Mouse (Mus musculus) right cerebral cortex, postnatal 25 days (tissue): ENCODE measurements around the gene Bcs1l.

ENCODE experiments used
- DNase-seq: peaks from one replicate; pipeline ENCODE4 v3.0.0; 2022

Gene Bcs1l

DNA sequence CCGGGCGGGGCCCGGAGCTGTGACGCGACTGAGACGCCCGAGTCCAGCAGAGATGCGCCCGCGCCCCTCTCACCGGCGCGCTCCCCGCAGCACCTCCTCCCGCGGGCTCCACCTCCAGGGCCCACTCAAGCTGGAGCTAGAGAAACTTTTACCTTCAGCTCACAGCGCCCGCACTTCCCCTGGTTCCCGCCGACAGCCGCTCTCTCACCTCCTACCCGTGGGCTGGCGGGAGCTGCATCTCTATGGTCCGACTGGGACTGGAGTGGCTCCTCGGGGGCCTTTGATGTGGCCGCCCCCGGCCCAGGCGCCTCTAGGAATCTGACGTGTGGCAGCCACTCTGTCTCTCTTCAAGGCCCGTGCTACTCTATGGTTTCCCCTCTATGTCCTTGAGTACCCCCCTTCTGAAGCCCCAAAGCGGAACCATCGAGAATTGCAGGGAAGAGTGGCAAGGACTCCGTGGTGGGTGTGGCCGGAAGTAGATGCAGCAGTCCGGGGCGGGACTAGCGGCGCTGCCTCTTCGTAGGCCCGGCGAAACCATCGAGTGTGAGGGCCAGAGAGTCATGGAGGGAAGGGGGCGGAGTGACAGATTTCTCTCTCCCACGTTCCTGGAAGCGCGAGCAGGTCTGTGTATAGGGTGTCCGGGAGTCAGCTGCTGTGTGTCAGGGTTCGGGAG is at the start of gene Bcs1l, which contains the start of gene Zfp142:
Gene Bcs1l (plus strand): TSS at position 517 of the 673 bp plus-strand sequence.
Gene Zfp142 (minus strand): TSS at position 474 of the 673 bp plus-strand sequence.
- peak; percentile 98 for DNase-seq

DNA sequence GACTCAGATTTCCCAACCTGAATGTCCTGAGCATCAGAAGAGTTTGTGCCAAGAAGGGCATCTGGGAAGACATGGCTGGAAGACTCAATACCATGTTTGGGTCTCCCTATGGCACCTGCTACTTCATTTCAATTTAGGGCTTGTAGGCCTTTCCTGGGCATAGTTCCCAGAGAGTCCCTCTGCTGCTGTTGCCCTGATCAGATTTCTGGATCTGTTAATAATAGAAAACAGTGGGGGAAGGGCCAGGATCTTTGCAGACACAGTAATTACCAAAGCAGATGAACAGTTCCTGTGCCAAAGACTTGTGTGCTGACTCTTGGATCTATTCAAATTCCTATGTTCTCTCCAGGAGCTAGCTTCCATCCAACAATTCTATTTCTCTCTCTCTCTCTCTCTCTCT is 49.4 kb upstream of the Bcs1l start:
- no peak for DNase-seq

DNA sequence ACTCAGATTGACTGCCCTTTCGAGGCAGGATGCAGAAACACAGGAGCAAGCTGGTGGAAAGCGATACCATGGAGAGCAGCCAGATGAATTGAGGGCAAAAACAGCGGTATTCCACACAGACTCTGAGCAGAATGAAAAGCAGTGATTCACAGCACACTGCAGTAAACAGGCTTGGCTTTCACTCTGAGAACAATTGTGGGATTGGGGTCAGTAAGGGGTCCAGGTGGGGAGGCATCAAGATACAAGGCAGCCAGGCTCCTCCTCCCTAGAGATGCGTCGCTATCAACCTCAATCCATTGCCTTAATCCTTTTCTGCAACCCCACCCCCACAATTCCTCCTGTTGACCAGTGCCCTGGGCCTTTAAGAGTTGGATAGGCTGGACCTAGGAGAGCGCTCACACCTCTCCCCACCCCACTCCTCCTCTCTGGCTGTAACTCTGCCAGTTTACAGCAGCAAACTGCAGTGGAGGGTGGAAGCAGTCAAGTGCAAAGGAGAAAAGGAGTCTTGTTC is 45.6 kb upstream of the Bcs1l start, which contains the start of gene Plcd4:
Gene Plcd4 (plus strand): TSS at position 438 of the 511 bp plus-strand sequence.
- peak; percentile 19 for DNase-seq

DNA sequence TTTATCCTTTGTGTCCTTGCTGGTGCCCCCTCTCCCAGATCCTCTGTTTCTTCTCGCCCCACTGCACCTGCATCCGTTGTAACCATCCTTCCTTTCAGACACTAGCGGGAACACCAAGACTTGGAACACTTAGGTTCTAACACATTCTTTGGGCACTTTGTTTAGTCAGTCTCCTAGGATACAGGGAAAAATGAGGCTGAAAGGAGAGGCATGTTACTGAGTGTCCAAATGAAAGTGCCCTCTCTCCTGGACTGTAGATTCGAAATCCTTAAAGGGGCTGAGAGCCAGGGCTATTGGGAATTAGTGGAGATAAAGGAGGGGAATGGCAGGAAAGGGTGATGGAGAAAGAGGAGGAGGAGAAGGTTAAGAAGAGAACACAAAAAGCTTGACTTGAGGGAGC is 43.9 kb upstream of the Bcs1l start, which contains the start of gene Usp37:
Gene Usp37 (minus strand): TSS at position 101 of the 400 bp plus-strand sequence.
- DNase-seq: no peak

DNA sequence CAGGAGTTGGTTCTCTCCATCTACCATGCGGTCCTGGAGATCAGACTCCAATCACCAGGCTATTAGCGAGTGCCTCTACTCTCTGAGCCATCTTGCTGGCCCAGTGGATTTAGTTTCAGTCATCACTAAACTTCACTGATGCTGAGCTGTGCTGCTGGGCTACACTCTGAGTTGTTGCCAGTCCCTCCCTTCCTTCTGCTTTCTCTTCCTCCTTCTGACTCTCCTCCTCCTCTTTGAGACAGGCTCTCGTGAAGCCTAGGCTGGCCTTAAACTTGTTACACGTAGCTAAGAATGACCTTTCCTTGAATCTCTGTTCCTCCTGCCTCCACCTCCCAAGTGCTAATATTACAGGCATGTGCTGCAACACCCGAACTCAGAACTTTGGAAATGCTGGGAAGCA is 29.0 kb upstream of the Bcs1l start:
- DNase-seq: no peak

DNA sequence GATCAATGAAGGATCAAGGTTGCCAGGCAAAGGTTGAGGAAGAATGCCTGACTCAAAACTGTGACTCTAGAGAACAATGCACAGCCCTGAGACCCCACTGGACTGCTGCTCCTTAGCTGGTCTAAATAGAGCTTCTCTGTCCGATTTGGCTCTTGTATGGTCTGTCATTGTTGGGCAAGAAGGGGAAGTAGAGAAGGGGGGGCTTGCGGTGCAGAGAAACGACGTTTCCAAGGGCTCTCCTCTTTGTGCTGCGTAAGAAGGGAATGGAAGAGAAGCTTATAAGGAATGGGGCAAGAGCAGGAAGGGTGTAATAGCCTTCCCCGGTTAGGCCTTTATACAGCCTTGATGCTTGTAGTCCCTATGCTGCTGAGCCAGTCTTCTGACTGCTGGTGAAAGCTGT is 22.3 kb upstream of the Bcs1l start:
- no peak for DNase-seq

DNA sequence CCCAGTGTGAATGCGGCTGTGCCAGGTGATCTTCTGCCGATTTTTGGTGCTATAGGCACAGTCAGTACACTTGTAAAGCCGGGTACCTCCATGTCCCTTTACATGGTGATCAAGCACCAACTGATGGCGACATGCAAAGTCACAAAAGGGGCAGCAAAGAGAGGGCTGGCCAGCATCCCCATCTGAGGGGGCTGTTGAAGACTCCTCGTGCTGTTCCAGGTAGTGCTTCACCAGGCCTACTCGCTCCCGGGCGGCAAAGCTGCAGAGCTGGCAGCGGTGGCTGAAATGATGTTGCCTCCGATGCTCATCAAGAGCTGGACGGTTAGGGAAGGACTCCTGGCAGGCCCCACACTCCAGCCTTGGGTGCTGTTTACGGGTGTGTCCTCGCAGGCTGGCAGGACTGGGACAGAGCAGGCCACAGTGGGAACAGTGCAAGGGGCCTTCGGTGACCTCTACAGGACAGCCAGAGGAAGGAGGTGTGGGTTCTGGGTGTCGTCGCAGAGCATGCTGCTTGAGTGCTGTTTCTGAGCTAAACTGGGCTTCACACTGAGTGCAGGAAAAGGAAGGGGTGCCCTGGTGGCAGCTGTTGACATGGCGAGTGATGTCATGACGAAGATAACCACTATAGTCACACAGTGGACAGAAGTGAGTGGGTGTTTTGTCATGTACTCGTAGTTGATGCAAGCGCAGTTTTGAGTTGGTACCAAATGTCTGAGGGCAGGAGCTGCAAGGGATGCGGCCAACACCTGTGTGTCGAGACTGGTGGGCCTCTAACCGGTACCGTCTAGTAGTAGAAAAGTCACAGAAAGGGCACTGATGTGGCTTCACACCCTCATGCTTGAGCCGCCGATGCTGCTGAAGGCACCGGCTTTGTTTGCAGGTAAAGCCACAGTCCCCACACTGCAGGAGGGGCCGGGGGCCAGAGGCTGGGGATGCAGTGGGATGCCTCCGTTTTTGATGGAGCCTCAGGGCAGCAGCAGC is 18.1 kb upstream of the Bcs1l start:
- no peak for DNase-seq

DNA sequence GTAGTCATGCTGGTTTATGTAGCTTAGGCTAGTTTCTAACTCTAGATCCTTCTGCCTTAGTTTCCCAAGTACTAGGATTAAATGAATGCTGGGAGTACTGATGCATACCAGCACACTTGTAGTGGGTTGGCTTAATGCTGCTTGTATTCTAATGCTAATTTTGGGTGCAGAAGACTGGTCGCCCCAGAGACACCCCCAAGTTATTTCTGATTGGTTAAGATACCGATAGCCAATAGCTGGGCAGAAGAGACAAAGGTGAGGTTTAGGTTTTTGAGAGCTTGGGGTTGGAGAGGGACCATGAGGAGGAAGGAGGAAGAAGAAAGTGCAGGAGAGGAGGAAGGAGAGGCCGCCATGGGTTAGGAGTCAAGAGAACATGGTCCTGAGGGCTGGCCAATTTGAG is 5.5 kb upstream of the Bcs1l start:
- DNase-seq: no peak

DNA sequence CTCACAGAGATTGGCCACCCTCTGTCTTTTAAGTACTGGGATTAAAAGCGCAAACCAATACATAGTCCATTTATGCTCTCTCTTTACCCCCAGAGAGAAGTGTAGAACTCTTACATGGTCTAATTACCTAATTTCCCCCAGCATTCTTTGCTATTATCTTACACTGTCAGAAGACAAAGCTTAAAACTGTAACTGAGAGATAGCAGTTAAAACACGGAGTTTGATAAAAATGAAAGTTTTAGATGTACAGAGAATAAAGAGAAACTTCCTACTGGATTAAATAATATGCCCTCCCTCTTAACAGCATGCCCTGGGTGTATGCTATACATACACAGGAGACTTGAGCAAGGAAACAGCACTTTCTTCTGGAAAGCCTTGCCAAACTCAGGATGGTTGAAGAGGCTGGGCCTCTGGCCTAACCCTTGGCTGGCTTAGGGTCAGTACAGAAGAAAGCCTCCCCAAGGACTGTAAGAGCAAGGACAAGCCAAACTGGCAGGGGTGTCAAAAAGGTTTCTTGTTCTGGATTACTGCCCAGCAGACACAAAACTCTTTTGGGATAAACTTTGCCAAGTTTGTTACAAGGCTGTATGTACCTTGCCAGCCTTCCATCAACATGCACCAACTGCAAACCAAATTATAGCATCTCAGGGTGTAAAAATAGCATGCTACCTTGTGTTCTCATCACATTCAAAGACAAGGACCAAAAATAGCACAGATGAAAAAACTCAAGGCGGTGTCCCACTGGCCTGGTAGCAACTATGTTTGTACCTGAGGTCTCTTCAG is 3.3 kb upstream of the Bcs1l start:
- no peak for DNase-seq

DNA sequence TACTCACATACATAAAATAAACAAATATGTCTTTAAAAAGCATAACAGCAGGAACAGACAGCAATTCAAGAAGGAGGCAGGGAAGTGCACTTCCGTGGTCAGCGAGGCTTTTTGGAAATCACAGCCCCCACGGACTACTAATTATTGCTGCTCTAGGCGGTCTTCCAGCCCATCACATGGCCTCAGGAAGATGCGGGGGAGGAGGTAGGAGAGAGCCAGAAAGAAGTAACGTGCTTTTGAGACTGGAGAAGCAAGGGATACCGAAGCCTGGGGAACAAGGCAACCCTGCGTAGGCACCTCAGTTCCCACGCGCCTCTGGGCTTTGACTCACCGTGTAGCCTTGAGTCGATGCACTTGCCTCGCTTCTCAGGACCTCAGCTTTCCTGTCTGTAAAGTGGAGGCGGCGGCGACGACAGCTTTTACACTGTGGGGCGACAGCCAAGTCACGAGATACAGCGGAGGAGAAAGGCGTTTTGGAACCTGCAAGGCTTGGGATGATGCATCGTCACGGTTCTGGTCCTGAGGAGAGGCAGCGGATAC is 786 bp upstream of the Bcs1l start:
- DNase-seq: peak; percentile 84

DNA sequence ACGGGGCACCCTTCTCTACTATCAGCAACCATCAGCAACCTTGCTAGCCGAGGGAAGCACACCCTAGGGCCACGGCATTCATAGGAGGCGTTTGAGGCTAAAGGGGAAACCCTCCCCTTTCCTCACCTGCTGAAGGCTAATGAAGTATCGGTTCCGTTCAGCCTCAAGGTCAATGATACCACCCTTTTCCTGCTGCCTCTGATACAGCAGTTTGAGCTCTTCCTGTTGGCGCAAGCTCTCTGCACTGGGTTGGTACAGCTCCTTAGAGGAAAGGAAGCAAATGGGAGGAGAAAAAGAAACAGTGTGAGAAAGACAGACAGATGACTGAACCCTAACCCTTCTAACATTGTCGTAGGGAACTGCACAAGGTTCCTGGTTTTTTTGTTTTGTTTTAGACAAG is 6.3 kb downstream of the Bcs1l start:
- no peak for DNase-seq

DNA sequence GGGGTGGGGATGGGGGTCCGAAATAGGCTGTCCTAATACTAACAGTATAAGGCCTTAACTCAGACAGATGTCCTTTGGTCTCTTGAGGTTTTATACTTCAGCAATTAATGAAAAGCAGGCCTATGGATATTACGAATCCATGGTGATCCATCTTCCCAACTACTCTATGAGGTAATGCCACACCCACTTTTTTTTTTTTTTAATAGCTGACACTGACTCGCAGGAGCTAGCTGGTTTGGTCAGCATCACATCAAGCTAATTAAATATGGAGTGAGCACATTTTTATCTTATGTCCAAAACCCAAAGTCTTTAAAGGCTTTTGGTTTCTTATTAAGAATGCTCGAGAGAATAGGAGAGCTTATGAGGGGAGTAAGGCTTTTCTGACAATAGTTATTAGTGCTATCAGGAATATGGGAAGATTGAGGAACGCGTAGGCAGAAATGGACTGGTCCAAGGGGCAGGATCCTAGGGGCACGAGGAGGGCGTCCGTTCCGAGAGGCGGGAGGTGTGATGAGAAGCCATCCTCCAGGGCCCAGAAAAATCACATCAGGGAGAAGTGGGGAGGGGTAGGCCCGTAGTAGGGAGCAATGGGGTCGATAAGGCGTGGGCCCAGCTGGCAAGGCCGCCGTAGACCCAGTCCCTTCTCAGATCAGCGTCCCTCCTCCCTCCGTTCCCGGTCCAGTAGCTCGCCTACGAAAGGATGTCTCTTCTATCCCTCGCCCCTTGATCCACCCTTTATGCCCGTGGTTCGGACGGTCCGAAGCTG is 12.6 kb downstream of the Bcs1l start:
- DNase-seq: no peak

DNA sequence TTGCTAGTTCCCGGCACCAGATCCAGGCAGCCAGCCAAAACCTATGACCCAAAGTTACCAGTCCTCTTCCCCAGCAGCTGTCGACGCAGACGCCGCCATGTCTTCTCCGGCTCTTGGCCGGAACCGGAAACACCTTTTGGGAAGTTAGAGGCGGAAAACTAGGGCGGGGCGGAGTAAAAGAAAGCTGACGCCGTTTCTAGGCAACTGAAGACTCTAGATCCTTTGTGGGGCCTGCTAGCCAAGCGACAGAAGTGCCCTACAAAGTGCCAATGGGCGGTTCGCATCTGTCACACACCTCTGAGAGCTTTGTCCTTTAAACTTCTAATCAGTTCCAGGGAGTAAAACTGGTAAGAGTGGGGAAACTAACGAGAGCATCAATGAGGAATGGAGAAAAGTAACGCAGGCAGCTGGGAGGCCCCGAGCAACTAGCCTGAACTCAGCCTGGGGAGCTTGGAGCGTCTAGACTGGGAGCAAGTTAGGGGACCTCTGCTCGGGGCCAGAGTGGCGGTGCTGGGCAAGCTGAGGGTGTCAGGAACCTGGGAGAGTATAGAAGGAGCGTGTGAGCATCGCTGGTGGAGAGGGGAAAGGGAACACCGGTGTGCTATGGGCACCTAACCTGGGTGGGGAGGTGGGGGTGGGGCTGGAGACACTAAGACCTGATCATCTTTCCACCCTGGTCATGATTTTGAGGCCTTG is 13.3 kb downstream of the Bcs1l start, which contains the start of the genes Rnf25 and Stk36:
Gene Rnf25 (minus strand): TSS at position 131 of the 696 bp plus-strand sequence.
Gene Stk36 (plus strand): TSS at position 179 of the 696 bp plus-strand sequence.
- peak; percentile 87 for DNase-seq

DNA sequence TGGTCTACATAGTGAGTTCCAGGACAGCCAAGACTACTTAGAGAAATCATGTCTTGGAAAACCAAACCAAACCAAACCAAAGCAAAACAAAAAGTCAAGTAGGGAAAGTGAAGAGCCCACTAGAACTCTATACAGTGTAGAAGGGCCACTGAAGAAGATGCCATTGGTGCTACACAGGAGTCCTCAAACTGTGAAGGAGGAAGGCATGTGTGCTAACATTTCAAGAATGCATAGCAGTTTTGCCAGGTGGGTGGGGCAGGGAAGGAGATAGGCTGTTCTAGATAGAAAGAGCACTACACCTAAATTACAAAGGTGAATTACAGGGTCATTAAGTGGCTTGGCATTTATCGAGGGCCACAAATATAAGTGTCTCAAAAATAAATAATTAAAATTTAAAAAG is 36.1 kb downstream of the Bcs1l start:
- DNase-seq: no peak

DNA sequence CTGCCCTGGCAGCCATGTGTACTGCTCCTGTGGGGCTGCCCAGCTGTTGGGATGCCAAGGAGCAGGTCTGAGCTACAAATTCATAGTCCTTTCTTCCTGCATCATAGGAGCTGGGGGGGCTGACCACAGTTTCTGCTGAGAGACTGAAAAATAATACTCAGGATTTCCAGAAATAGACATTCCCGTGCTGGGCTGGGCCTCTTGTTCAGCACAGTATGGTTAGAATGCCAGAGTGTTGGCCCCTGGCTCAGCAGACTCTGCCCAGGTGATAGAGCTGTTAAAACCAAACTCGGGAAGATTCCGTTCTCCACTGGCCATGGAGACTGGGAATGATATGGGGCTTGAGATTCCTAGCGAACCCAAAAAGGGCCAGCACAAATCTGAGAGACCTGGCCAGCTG is 38.0 kb downstream of the Bcs1l start:
- DNase-seq: no peak

DNA sequence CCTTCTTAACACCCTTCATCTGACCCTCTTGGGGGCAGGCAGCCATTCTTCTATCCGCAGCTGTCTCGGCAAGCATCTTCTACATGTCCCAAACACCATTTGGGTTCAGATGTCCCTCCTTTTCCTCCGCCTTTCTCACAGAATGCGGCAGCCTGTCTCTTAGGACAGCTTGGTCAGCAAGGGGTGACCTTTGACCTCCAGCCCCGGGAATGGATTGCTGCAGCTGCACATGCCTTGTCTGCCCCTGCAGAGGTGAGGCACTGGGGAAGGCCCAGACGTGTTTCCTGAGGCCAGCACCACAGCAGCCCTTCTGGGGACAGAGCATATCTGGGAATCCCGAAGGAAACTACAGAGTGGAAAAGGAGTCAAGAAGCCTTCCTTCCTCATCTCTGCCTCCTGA is 39.9 kb downstream of the Bcs1l start:
- DNase-seq: no peak

DNA sequence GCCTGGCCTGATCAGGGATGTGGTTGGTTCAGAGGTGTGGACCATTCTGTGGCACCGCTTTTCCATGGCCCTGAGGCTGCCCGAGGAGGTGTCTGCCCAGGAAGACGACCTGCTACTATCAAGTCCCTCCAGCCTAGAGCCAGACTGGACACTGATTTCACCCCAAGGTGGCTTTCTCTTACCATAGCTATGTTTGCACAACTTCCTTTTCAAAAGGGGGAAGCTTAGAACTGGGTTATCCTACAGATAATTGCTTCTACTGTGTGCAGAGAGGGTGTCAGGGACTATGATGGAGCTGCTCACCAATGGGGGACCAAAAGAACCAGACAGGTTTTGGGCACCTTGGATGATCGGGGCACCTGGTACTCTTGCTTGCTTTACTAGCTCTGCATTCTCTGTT is 44.6 kb downstream of the Bcs1l start:
- DNase-seq: no peak
